Mouse (Mus musculus) forebrain, embryonic 15.5 days (tissue): ENCODE results near the gene Kirrel3. TPM values are rescaled to one million over a fixed set of nuclear protein-coding genes. Genes with fewer than 3 reads are reported as not detected.

Experiments
- ATAC-seq: fragments of 200-750 bp; cut with Nextera tagmentation; replicated peaks from 2 replicates; pipeline ENCODE4 v1.8.0; 2017; ENCODE audit warnings: mild to moderate bottlenecking, moderate TSS enrichment, moderate library complexity
- H3K27ac ChIP-seq: fragments of 300-500 bp; sonication (generic); replicated peaks from 2 replicates; pipeline ENCODE4 v1.5.1; 2015; ENCODE audit warnings: mild to moderate bottlenecking, inconsistent platforms
- H3K27me3 ChIP-seq: fragments of 300-500 bp; sonication (generic); 2 replicates; pipeline ENCODE4 v1.6.1; 2015; ENCODE audit warnings: inconsistent platforms
- H3K36me3 ChIP-seq: fragments of 300-500 bp; sonication (generic); 2 replicates; pipeline ENCODE4 v1.6.1; 2015; ENCODE audit warnings: mild to moderate bottlenecking, inconsistent platforms
- H3K4me1 ChIP-seq: fragments of 300-500 bp; sonication (generic); 2 replicates; pipeline ENCODE4 v1.6.1; 2015; ENCODE audit warnings: inconsistent platforms
- H3K4me2 ChIP-seq: fragments of 300-500 bp; sonication (generic); replicated peaks from 2 replicates; pipeline ENCODE4 v1.6.1; 2015; ENCODE audit warnings: mild to moderate bottlenecking, inconsistent platforms
- H3K4me3 ChIP-seq: fragments of 300-500 bp; sonication (generic); 2 replicates; pipeline ENCODE4 v1.5.1; 2015; ENCODE audit warnings: mild to moderate bottlenecking, inconsistent platforms
- H3K9ac ChIP-seq: fragments of 300-500 bp; sonication (generic); replicated peaks from 2 replicates; pipeline ENCODE4 v1.6.1; 2015; ENCODE audit warnings: mild to moderate bottlenecking, inconsistent platforms
- H3K9me3 ChIP-seq: fragments of 300-500 bp; sonication (generic); 2 replicates; pipeline ENCODE4 v1.6.1; 2016; ENCODE audit warnings: inconsistent platforms
- WGBS: fragments of 180-500 bp; shearing (Covaris S2); methylation state at CpG from one replicate; pipeline ENCODE4 v1.1.7; 2015; ENCODE audit warnings: mixed read lengths; 5-methylcytosine and 5-hydroxymethylcytosine counted together
- polyA plus RNA-seq: library from polyadenylated mRNA; unstranded; fragments of >200 nt; fragmentation: Nextera tagmentation; extraction: Ambion mirVana; gene quantifications from 2 replicates; pipeline ENCODE4 v1.2.1, GENCODE M21; 2015

Gene Kirrel3
- polyA plus RNA-seq, 1 experiment from 2014 or later = 48.1 TPM

DNA sequence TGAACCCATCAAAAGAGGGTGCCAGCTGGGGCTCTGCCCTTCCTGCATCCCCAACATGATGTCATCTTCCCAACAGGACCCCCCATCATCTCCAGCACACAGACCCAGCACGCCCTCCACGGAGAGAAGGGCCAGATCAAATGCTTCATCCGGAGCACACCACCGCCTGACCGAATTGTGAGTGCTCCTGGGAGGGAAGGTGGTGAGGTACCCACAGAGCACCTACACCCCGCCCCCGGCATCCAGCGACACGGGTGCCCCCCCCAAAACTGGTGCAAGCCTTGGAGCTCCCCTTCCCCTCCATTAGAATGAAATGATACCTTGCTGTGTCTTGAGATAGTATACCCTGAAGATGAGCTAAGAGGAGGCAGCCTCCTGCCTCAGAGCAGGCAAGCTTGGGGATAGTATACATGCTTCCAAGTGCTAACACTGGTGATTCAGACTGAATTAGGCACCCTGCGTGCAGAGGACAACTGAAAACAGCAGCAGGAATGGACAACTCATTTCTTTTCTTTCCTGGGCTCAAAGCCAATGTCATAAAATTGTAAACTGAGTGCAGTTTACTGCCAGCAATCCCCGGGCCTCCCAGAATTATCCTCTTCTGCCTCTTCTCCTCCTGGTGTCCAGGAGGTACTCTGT lies 534.4 kb downstream of the Kirrel3 start:
- 58% methylated on average over 11 of the region's 11 CpGs for WGBS

GRCm38 (mm10) chr9:35021744-35022143 lies 536.0 kb downstream of the Kirrel3 start:
- peaks cover 42% of the 10 kb centered on the region for H3K4me1 ChIP-seq
- H3K4me2 ChIP-seq = no peak overlapping the region
- no peak overlapping the region for H3K27ac ChIP-seq
- WGBS = 81% methylated on average over 1 of the region's 1 CpGs
- no peak overlapping the region for H3K4me3 ChIP-seq
- no peak overlapping the region for H3K9ac ChIP-seq
- H3K27me3 ChIP-seq = peaks cover 6% of the 10 kb centered on the region; the same call in 1 of the 2 replicates
- ATAC-seq = no peak
- H3K9me3 ChIP-seq = no peaks in the 10 kb centered on the region
- no peaks in the 10 kb centered on the region for H3K36me3 ChIP-seq

More for the DNA sequence above, 534.4 kb downstream of the Kirrel3 start:
- H3K4me3 ChIP-seq = no peak overlapping the region
- no peaks in the 10 kb centered on the region for H3K9me3 ChIP-seq
- H3K27ac ChIP-seq = no peak overlapping the region
- no peak overlapping the region for H3K4me2 ChIP-seq
- H3K9ac ChIP-seq = no peak overlapping the region
- peaks cover 41% of the 10 kb centered on the region for H3K4me1 ChIP-seq
- no peaks in the 10 kb centered on the region for H3K27me3 ChIP-seq
- no peak for ATAC-seq
- no peaks in the 10 kb centered on the region for H3K36me3 ChIP-seq

DNA sequence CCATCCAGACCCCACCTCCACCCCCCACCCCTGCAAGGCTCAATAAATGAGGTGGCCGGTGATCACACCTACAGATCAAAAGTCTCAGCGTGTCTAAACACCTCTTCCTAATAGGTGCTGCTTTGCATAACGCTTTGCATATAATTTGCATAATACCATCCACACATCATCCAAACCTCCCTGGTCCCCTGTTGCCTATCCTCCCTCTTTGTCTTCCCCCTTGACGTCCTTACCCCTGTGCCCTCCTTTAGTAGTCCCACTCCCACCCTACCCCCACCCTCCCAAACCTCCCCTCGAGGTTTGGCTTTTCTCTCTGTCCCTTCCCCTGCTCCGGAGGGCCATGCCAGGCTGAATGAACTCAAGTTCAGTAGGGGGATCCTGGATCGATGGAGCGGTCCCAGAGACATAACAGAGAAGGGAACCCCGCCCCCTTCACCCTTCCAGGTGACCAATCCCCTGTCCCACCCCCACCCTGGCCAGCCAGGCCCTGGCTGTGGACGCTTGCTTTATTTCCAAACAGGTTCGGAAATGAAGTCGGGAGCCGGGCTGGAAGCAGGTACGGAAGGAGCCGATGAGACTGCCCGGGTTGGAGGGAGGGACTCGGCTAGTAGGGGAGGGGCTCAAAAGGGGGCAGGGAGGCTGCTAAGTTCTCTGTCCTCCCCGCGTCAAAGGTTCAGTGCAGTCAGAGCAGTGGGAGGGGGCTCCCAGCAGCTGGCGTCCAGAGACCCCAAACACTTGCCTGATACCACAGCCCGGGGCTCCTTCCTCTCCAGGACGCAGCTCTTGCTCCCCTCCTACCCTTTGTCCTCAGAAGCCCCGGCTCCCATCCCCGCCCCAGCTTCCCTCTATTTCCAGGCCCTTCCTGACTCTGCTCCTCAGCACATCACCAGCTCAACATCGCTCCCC lies 539.1 kb downstream of the Kirrel3 start:
- 8% methylated on average over 25 of the region's 25 CpGs for WGBS
- Histone ChIP-seq H3K27ac (no peak overlapping the region), H3K36me3 (no peaks in the 10 kb centered on the region), H3K9ac (no peak overlapping the region; the same call in 1 of the 2 replicates), H3K4me1 (peaks cover 12% of the 10 kb centered on the region), H3K9me3 (no peaks in the 10 kb centered on the region), H3K4me2 (peak overlapping the region; percentile 41), H3K4me3 (peak overlapping the region; percentile 22), H3K27me3 (peaks cover 6% of the 10 kb centered on the region; the same call in 1 of the 2 replicates)
- ATAC-seq = peak; percentile 33

DNA sequence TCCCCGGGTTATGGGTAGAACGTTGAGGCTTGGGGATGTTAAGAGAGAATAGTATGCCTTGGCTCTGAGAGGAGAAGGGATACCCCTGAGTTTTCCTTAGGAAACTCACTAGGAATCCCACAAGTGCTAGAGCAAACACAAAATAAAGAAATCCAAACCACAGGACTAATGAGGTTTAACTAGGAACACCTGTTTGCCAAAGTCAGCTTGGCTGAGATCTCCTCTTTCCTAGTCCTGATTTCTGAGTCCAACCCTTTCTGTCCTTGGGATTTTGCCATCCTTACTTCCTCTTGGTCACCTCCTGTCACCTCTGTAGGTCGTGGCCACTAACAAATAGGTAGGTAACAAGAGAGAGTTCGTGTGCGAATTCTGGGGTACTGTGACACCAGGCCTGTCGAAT lies 540.6 kb downstream of the Kirrel3 start:
- peaks cover 6% of the 10 kb centered on the region; the same call in 1 of the 2 replicates for H3K27me3 ChIP-seq
- peaks cover 10% of the 10 kb centered on the region for H3K4me1 ChIP-seq
- H3K4me3 ChIP-seq = no peak overlapping the region
- no peaks in the 10 kb centered on the region for H3K36me3 ChIP-seq
- H3K9ac ChIP-seq = no peak overlapping the region
- H3K27ac ChIP-seq = no peak overlapping the region
- H3K9me3 ChIP-seq = no peaks in the 10 kb centered on the region
- H3K4me2 ChIP-seq = no peak overlapping the region
- no peak for ATAC-seq
- WGBS = 83% methylated on average over 6 of the region's 6 CpGs

DNA sequence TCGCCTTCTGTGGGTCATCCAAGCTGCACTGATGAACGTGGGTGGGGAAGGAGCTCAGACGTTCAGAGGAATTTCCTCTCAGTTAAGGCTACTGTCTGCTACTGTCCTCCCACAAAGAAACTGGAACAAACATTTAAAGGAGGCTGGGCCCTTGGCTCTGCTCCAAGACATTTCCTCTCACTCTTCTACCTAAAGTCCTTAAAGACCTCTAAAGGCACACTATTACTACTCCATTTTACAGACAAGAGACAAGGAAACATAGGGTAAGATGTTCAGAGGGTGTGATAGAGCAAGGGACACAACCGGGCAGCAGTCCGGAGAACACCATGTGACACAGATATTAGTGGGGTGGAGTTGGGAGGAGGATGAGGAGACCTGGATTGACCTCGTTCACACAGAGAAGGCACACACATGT lies 541.2 kb downstream of the Kirrel3 start:
- Histone ChIP-seq H3K4me2 (no peak overlapping the region), H3K4me1 (peaks cover 10% of the 10 kb centered on the region), H3K27me3 (peaks cover 6% of the 10 kb centered on the region; the same call in 1 of the 2 replicates), H3K4me3 (no peak overlapping the region), H3K27ac (no peak overlapping the region), H3K36me3 (no peaks in the 10 kb centered on the region), H3K9ac (no peak overlapping the region), H3K9me3 (no peaks in the 10 kb centered on the region)
- 70% methylated on average over 6 of the region's 6 CpGs for whole genome bisulfite sequencing
- ATAC-seq = no peak

GRCm38 (mm10) chr9:35027382-35027997 lies 541.8 kb downstream of the Kirrel3 start:
- Histone ChIP-seq H3K4me1 (peaks cover 14% of the 10 kb centered on the region), H3K9ac (no peak overlapping the region), H3K4me2 (no peak overlapping the region), H3K4me3 (no peak overlapping the region), H3K9me3 (no peaks in the 10 kb centered on the region), H3K36me3 (no peaks in the 10 kb centered on the region), H3K27ac (no peak overlapping the region), H3K27me3 (peaks cover 6% of the 10 kb centered on the region; the same call in 1 of the 2 replicates)
- ATAC-seq = no peak
- WGBS = 84% methylated on average over 6 of the region's 6 CpGs

DNA sequence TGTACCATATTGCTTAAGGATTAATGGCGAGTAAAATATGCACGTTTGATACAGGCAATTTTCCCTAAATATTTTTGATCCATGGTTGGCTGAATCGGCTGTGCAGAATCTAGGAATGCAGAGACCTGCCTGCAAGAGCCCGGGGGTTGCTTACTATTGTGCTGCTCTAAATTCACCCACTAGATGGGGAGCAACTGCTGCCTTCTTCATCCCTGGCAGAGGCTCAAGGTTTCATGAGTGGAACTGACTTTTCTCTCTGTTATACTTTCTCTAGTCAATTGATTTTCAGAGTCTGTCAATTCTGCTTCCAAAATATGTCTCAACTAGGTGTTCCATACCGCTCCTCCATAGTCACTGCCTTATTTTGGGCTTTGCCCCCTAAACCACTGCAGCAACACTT lies 545.1 kb downstream of the Kirrel3 start:
- WGBS = 78% methylated on average over 5 of the region's 5 CpGs
- Histone ChIP-seq H3K9ac (no peak overlapping the region), H3K4me3 (no peak overlapping the region), H3K4me2 (no peak overlapping the region), H3K36me3 (no peaks in the 10 kb centered on the region), H3K27ac (no peak overlapping the region), H3K4me1 (peaks cover 7% of the 10 kb centered on the region; the same call in 1 of the 2 replicates), H3K9me3 (no peaks in the 10 kb centered on the region), H3K27me3 (peaks cover under 1% of the 10 kb centered on the region; the same call in 1 of the 2 replicates)
- ATAC-seq = no peak

- H3K27me3 ChIP-seq = no peaks in the 10 kb centered on the region
- no peak overlapping the region for H3K4me2 ChIP-seq
- H3K27ac ChIP-seq = no peak overlapping the region
- WGBS = 47% methylated on average over 6 of the region's 6 CpGs
- no peaks in the 10 kb centered on the region for H3K9me3 ChIP-seq
- no peaks in the 10 kb centered on the region for H3K36me3 ChIP-seq
- no peak overlapping the region for H3K4me3 ChIP-seq
- H3K9ac ChIP-seq = no peak overlapping the region
- no peak for ATAC-seq
- peaks cover 7% of the 10 kb centered on the region; the same call in 1 of the 2 replicates for H3K4me1 ChIP-seq
These were observed 546.8 kb downstream of the Kirrel3 start for GRCm38 (mm10) chr9:35032457-35032856.

DNA sequence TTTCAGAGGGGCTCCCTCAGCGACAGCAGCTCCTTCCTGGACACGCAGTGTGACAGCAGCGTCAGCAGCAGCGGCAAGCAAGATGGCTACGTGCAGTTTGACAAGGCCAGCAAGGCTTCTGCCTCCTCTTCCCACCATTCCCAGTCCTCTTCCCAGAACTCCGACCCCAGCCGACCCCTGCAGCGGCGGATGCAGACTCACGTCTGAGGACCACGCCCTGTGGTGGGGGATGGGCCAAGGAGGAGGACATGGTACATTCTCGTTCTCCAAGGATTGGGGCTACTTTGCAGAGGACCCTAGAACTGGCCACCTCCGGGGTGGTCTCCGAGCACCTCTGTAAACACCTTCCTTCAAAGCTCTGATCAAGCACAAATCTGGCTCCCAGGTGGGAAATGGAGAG lies 549.4 kb downstream of the Kirrel3 start:
- 65% methylated on average over 14 of the region's 14 CpGs for WGBS
- Histone ChIP-seq H3K36me3 (no peaks in the 10 kb centered on the region), H3K27ac (no peak overlapping the region), H3K9me3 (no peaks in the 10 kb centered on the region), H3K9ac (no peak overlapping the region), H3K4me3 (no peak overlapping the region), H3K27me3 (no peaks in the 10 kb centered on the region), H3K4me2 (no peak overlapping the region), H3K4me1 (peaks cover 16% of the 10 kb centered on the region; the same call in 1 of the 2 replicates)
- no peak for ATAC-seq

- ATAC-seq = no peak
- H3K27ac ChIP-seq = no peak overlapping the region; the same call in 1 of the 2 replicates
- no peak overlapping the region for H3K4me2 ChIP-seq
- no peaks in the 10 kb centered on the region for H3K36me3 ChIP-seq
- H3K27me3 ChIP-seq = no peaks in the 10 kb centered on the region
- 44% methylated on average over 7 of the region's 7 CpGs for WGBS
- H3K4me3 ChIP-seq = no peak overlapping the region
- no peak overlapping the region for H3K9ac ChIP-seq
- H3K4me1 ChIP-seq = peaks cover 10% of the 10 kb centered on the region
- H3K9me3 ChIP-seq = no peaks in the 10 kb centered on the region
These were observed 553.4 kb downstream of the Kirrel3 start for GRCm38 (mm10) chr9:35038922-35039586.

GRCm38 (mm10) chr9:35039846-35040245 lies 554.2 kb downstream of the Kirrel3 start:
- Histone ChIP-seq H3K27ac (no peak overlapping the region), H3K4me2 (no peak overlapping the region), H3K36me3 (no peaks in the 10 kb centered on the region), H3K4me3 (no peak overlapping the region), H3K27me3 (no peaks in the 10 kb centered on the region), H3K4me1 (peaks cover 18% of the 10 kb centered on the region), H3K9me3 (no peaks in the 10 kb centered on the region), H3K9ac (no peak overlapping the region)
- ATAC-seq = no peak
- 67% methylated on average over 5 of the region's 5 CpGs for WGBS
